Mouse (Mus musculus) megakaryocyte, adult 5-6 weeks (primary cell): ENCODE data around the gene Cmtr1. TPM values are rescaled to one million over a fixed set of nuclear protein-coding genes. Genes with fewer than 3 reads are reported as not detected.
A peak's percentile ranks its signal among the peaks of the same experiment; 100 is the strongest.

Experiments
- ATAC-seq: 2 replicates; pipeline ENCODE4 v1.8.0; 2016; ENCODE audit warnings: mild to moderate bottlenecking, inconsistent platforms; ENCODE audit not compliant: poor library complexity, severe bottlenecking
- total RNA-seq, 2 experiments: library from RNA; stranded (forward) in 1 of 2; stranded (reverse) in 1 of 2; fragments of 153-499, 151-499 nt in 1 of 2; fragments of 221-1000, 200-1000 nt in 1 of 2; gene quantifications; 2 replicates each; pipeline versions ENCODE4 v1.2.3 to v1.2.4; 2015 to 2017

The Cmtr1 gene
- total RNA-seq, 2 experiments from 2014 or later = 31.4 to 307 TPM

- no peak for ATAC-seq
Measured at GRCm38 (mm10) chr17:29668051-29668986, 7.9 kb downstream of the Cmtr1 start.

DNA sequence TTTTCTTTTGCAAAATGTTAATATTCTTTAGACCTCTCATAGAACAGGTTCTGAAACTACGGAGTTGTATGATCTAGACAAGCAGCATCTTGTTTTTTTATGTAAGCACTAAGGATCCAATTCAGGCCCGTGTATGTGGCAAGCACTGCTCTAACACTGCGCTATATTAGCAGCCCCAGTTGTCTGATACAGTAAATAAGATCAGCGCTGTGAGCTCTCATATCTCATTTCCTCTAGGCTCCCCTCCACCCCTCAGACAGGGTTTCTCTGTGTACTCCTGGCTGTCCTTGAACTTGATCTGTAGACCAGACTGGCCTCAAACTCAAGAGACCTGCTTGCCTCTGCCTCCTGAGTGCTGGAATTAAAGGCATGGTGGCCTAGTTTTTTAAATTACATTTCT, 8.6 kb downstream of the Cmtr1 start:
- ATAC-seq = no peak

DNA sequence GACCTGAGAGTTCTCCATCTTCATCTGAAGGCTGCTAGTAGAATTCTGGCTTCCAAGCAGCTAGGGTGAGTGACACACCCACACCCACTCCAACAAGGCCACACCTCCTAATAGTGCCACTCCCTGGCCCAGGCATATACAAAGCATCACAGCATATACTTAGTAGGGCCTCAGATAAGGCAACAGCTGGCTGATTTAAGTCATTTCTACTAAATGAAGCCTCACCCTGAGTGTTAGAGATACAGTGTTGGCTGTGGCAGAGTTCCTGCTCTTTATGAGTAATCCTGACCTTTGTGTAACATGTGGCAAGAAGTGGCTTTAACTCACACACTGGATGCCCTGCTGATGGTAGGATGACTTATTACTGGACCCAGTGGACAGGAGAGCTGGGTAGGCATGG, 9.5 kb downstream of the Cmtr1 start:
- no peak for ATAC-seq

DNA sequence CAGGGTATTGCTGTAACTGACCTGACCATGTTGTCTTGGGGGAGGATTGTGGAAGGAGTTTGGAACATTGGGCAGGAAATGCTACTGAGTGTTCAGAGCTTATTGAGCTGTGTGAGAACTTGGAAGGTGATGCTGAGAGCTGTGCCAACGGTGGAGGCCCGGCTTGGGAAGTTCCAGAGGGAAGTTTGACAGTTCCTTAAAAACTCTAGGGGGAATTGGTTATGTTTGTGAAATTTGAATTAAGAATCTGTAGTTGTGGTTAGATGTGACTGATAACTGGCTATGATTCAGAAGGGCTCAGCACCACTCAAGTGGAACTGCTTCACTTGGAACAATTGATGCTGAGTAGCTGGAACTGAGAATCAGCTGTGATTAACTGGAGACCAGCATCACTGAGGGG, 10.6 kb downstream of the Cmtr1 start:
- no peak for ATAC-seq

- peak; percentile 66 for ATAC-seq
Measured at GRCm38 (mm10) chr17:29673325-29673724, 12.9 kb downstream of the Cmtr1 start.

DNA sequence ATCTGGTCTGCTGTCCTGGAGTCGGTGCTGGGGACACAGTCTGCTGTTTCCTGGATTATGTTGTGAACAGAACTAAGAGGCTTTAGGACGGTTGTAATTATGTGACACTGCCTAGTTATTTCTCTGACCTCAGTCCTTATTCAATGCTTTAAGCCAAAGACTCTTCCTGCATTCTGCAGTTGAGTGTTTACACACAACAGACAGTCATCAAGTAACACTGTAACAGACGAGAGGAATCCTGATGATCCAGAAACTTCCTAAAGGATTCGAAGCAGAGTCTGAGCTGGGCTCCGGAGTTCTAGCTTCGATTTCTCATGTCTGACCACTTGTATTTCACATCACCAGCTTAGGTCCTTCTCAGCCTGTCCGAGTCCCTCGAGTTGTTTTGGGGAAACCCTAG, 18.1 kb downstream of the Cmtr1 start:
- ATAC-seq = no peak

DNA sequence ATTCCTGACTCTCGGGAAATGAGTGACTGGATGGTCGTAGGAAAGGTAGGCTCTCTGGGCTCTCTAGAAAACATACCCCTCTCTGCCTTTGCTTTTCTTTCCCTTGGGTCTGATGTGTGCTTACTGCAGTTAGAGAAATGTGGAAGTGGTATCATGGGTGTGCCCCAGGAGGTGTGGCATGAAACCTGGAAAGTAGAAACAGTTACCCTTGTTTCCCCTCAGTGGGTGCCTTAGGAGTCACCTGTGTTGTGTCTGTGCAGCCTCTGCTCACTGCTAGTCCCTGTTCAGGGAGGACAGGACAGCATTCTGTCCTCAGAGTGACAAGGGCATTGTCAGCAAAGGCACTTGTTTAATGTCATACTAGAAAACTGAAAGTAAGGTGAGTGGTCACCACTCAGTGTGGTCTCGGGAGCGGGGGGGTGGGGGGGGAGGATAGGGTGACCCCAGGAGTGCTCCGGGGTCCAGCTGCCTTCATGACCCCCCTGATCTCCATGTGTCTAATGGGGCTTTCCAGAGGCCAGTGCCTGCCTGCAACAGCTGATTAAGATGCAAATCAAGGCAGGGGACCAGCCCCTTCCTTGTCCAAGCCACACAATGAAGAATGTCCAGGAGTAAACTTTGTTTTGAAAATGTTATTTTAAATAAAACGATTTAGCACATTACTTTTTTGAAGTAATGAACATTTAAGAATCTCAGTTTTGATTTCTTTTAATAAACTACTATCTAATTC, 18.8 kb downstream of the Cmtr1 start:
- ATAC-seq = peak; percentile 76

- ATAC-seq = no peak
Measured at GRCm38 (mm10) chr17:29680174-29680573, 19.8 kb downstream of the Cmtr1 start.

- 0 out of 2 replicates have a peak, but pooled peaks have one; percentile 22 for ATAC-seq
Measured at GRCm38 (mm10) chr17:29680921-29681320, 20.5 kb downstream of the Cmtr1 start.

GRCm38 (mm10) chr17:29681669-29682068, 21.3 kb downstream of the Cmtr1 start:
- peak; percentile 86 for ATAC-seq

GRCm38 (mm10) chr17:29682261-29682660, 21.9 kb downstream of the Cmtr1 start:
- ATAC-seq = no peak

DNA sequence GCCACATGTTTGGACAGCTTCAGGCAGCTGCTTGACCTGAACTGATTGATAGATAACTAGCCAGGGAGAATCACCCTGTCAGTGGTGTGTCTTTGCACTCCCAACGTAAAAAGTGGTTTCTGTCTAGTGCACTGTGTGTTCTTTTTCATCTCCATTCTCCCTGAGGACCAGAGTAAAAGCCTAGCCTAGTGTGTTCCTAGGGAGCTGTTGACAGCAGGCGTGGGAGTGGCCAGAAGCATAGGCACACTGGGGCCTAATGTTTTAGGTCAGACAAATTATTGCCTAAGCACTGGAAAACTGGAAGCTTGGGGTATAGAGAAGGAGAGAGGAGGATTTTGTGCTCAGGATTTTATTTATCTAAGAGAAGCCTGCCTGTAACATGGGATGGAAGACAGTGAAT, 22.7 kb downstream of the Cmtr1 start:
- ATAC-seq = no peak

DNA sequence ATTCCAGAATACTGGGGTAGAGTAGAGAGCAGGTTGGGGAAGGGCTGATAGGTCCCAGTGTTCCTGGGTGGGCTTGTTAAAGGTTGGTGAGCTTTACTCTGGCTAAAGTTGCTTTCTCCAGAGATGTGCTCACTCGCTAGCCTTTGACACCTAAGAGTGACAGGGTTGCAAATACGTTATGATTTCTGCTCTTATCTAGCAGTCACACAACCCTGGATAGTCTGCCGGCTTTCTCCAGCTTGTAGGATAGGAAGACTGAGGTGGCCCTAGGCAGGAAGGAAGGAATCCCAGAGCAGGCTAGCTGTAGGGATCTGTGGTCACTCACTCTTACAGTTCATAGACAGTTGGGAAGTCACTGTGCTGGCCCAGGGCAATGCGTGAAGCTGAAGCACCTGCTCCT, 23.9 kb downstream of the Cmtr1 start:
- ATAC-seq = no peak

- ATAC-seq = no peak
Measured at GRCm38 (mm10) chr17:29686771-29687170, 26.4 kb downstream of the Cmtr1 start.

DNA sequence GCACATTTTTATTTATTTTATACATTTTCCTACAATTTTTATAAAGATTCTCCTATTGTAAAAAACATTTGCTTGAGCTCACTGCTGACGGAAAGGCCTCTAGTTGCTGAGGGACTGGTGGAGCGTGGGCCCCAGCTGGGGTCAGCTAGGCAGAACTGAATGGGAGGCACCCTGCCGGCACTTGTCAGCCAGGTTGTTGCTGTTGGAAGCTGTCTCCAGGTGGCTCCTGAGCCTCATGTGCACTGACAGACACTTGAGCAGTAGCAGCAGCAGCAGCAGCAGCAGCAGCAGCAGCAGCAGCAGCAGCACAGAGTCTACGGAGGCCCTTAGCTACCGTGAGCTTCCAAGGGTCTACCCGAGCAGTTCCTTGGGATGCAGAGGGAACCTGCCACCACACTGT, 27.0 kb downstream of the Cmtr1 start:
- no peak for ATAC-seq

- ATAC-seq = no peak
Measured at GRCm38 (mm10) chr17:29688610-29689009, 28.2 kb downstream of the Cmtr1 start.

GRCm38 (mm10) chr17:29690257-29690656, 29.9 kb downstream of the Cmtr1 start:
- ATAC-seq = no peak

GRCm38 (mm10) chr17:29692827-29693226, 32.4 kb downstream of the Cmtr1 start:
- ATAC-seq = no peak

DNA sequence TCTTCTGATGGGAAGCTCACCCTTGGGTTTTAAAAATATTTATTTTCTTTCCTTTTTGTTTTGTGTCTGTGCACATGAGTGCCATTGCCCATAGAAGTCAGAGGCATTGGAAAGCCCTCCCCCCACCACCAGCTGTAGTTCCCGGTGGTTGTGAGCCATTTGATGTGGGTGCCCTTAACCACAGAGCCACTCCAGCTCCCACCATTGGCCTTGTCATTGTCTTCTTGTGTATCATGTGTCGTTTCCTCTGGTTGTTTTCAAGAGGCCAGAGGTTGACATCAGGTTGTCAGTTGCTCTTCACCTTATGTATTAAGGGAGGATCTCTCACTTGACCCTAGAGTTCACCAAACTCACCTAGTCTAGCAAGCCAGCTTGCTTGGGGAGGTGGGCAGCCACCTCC, 33.2 kb downstream of the Cmtr1 start:
- ATAC-seq = no peak

DNA sequence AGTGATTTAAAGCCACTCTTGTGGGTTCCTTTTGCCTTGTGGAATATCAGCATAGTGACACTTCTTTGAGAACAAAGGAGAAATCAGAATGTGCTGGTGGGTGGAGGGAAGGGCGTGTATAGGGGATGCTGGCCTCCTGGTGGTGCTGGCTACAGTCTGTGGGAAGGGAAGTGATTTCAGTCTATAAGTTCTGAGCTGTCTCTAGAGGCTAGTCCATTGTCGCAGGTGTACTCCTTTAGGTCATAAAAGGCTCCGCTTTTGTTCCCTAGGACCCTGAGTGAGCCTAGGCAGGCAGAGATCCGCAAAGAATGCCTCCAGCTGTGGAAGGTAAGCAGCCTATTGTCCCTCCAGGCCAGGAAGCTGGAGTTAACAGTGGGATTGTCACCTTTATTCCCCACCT, 34.1 kb downstream of the Cmtr1 start:
- no peak for ATAC-seq

DNA sequence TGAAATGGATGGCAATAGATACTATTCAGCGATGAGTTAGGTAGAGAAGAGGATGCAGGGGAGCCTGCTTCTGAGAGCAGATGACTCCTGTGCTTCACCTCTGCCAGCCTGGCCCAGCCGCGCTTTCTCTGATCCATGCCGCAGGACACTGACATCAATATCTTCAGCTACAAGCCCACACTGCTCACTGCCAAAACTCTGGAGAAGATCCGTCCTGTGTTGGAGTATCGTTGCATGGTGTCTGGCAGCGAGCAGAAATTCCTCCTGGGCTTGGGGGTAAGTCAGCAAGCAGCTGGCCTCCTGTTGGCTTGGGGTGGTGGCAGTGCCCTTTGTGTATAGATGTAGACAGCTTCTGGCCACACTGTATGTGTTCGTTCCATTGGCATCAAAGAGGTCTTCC, 36.5 kb downstream of the Cmtr1 start:
- no peak for ATAC-seq

GRCm38 (mm10) chr17:29698421-29698820, 38.0 kb downstream of the Cmtr1 start:
- ATAC-seq = no peak
